Mouse (Mus musculus) subcutaneous adipose tissue, adult 2 months (tissue): Measurements from ENCODE around the gene Tarbp2. TPM values are rescaled to one million over a fixed set of nuclear protein-coding genes. Genes with fewer than 3 reads are reported as not detected.

Source experiments
- polyA plus RNA-seq: library from polyadenylated mRNA; depleted of rRNA; stranded (reverse); fragments of >200 nt; gene quantifications from 2 replicates; pipeline ENCODE4 v1.2.3, GENCODE M21; 2012; ENCODE audit warnings: low replicate concordance; rRNA removed

The Tarbp2 gene
- 62.5 and 90.9 TPM in 2 replicates for polyA plus RNA-seq

DNA sequence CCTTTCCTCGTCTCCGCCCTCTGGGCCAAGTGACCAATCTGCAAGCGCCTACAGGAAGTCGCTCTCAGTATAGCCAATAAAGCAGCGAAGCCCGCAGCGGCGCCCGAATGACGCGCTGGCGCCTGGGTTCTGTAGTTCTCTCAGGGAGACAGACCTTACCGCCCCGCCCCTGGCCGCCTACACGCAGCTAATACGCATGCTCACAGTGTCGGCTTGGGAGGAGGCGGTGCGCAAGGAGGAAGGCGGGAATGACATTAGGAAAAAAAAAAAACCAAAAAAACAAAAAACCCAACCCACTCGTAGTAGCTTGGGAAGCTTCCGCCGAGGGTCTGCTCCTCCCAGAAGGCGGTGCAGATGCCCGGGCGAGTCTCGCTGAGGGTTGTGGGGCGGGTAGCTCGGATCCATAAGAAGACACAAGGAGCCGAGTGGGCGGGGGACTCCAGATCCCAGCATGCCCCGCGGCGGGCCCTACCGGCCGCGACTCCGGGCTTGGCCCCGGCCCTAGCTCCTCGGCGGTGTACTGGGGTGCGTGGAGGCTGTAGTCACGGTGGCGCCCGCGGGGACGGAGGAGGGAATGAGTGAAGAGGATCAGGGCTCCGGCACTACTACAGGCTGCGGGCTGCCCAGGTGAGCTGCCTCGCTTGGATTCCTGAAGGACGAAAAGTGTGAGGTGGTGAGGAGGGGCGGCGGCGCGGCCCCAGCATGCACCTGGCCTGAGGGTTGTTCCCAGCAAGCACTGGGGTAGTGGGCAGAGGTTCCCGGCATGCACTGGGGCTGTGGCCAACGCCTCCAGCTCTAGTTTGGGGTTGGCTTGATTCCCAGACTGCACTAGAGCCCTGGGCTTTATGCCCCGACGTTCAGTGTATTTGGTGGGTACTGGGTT is at the start of gene Tarbp2:
TSS of gene Tarbp2 (plus strand) at position 217 of the 883 bp plus-strand sequence.

DNA sequence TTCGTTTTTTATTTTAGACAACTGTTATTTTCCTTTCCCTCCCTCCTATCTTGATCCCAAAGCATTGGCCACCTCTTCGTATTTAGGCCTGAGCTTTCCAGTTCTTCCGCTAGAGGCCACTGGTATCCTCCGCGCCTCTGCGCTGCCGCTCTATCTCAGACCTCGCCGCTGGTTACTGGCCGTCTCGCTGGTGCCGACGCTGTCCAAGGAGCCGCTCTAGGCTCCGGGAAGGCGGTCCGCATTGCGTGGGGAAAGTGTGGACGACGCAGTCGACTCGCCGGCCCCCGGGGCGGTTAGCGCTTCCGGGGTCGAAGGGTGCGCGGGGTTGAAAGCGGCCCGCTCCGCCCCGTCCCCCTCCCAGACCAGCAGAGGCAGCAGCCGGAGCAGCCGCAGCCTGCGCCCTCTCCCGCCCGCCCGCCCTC is 47.8 kb upstream of the Tarbp2 start, which contains the start of gene Pcbp2:
TSS of gene Pcbp2 (plus strand) at position 357 of the 422 bp plus-strand sequence.

DNA sequence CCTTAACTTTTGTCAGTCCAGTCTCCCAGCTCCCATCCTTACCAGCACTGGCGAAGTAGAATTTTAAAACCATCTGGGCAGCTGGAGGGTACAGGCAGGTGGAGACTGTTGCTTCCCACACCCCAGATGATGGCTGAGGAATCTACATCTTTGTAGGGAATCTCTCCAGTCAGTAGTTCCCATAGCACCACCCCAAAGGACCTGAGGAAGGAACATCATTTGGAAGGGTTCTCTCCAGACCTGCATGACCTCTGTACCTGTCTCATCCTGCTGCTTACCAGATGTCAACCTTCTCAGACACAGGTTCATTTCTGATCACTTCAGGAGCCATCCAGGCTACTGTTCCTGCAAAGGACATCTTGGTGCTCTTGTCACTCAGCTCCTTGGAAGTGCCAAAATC is 14.5 kb upstream of the Tarbp2 start, which contains the start of gene Gm10337:
TSS of gene Gm10337 (plus strand) at position 276 of the 400 bp plus-strand sequence.

DNA sequence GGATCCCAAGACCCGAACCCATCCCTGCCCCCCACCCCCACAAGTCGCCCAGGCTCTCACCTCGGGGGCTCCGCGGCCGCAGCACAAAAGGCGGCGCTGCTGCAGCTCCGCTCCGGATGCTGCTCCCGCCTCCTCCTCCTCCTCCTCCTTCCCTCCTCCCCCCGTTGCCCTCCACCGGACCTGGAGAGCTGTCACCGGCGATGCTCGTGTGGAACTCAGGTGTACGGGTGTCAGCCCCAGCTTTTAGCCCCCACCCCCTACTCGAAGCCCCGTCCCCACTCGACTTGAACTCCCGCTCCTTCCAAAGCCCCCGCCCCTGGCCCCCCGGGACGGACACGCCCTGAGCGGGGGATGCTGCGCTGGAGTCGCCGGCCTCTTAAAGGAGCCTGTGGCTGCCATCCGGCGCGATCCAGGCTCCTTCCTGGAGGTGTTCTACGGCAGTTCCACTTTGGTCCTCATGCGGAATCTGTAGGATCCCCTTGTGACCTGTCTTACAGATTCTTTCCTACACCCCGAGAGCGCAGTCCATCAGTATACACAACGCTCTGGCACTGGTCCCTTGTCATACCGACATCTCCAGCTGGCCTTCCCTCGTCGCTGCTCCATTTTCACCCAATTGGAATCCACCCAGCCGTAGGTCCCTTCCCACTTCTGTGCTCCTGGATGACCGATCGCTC is 1.1 kb upstream of the Tarbp2 start, which contains the start of gene Map3k12:
TSS of gene Map3k12 (minus strand) at position 337 of the 677 bp plus-strand sequence.

DNA sequence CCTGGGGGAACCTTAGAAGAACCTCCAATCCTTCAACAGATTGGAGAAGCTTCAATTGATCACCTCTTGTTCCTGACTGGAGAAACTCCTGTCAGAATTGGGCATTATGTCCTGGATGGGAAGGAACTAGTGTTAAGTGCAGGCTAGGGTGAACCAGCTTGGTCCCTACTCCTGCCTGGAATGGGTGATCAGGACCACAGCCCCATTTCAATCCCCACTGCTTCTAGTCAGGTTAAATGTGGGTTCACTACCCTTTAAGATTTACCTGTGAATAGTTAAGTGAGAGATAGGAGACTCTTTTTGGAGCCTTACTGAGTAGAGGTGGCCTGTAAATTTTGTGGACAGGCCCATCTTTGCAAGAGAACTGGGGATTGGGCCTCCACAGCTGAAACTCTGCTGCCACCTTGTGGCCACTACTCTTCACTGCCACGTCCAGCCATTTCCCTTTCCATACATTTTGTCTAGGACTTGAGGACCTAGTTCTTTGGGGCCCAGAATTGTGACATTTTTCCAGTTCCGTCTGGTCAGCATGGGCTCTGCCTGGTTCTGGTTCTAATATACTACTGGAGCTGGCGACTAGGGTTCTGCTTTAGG is 7.0 kb downstream of the Tarbp2 start, which contains the start of gene Npff:
TSS of gene Npff (minus strand) at position 51 of the 594 bp plus-strand sequence.

Other genes with a start within 250 kb of the Tarbp2 start
- 0.11 and 0.48 TPM in 2 replicates for gene Gm9918, start 247.6 kb upstream of the Tarbp2 start, polyA plus RNA-seq
- 111 and 118 TPM in 2 replicates for gene Mfsd5, start 238.7 kb upstream of the Tarbp2 start, polyA plus RNA-seq
- 2.7 and 6.0 TPM in 2 replicates for gene Espl1, start 221.9 kb upstream of the Tarbp2 start, polyA plus RNA-seq
- gene Pfdn5, start 192.1 kb upstream of the Tarbp2 start, polyA plus RNA-seq: 128 and 134 TPM in 2 replicates
- gene Myg1, start 186.5 kb upstream of the Tarbp2 start, polyA plus RNA-seq: 44.8 and 74.2 TPM in 2 replicates
- gene Aaas, start 167.4 kb upstream of the Tarbp2 start, polyA plus RNA-seq: 28.0 and 43.4 TPM in 2 replicates
- 0.33 and 0.69 TPM in 2 replicates for gene Sp7, start 151.0 kb upstream of the Tarbp2 start, polyA plus RNA-seq
- gene Sp1, start 112.0 kb upstream of the Tarbp2 start, polyA plus RNA-seq: 15.4 and 32.6 TPM in 2 replicates
- 10.6 and 12.4 TPM in 2 replicates for gene Amhr2, start 72.8 kb upstream of the Tarbp2 start, polyA plus RNA-seq
- gene Prr13, start 59.2 kb upstream of the Tarbp2 start, polyA plus RNA-seq: 145 and 150 TPM in 2 replicates
- gene Pcbp2, start 47.7 kb upstream of the Tarbp2 start, polyA plus RNA-seq: 503 and 615 TPM in 2 replicates
- gene Gm10337, start 14.5 kb upstream of the Tarbp2 start, polyA plus RNA-seq: not detected in 2 replicates
- 11.1 and 27.7 TPM in 2 replicates for gene Map3k12, start 1.1 kb upstream of the Tarbp2 start, polyA plus RNA-seq
- gene Npff, start 6.8 kb downstream of the Tarbp2 start, polyA plus RNA-seq: 10.2 and 11.7 TPM in 2 replicates
- gene Gm28047, start 106.9 kb downstream of the Tarbp2 start, polyA plus RNA-seq: 0.55 TPM in 1 of 2 replicates, not detected in the other
- 116 and 182 TPM in 2 replicates for gene Atf7, start 107.3 kb downstream of the Tarbp2 start, polyA plus RNA-seq
- gene Atp5g2, start 154.2 kb downstream of the Tarbp2 start, polyA plus RNA-seq: 248 and 411 TPM in 2 replicates
- gene Calcoco1, start 204.0 kb downstream of the Tarbp2 start, polyA plus RNA-seq: 76.5 and 77.4 TPM in 2 replicates